Mouse (Mus musculus) hindbrain, embryonic 15.5 days (tissue): Measurements from ENCODE around the gene Cbarp. TPM values are rescaled to one million over a fixed set of nuclear protein-coding genes. Genes with fewer than 3 reads are reported as not detected.

ENCODE experiments used
- ATAC-seq: fragments of 200-750 bp; cut with Nextera tagmentation; 2 replicates; pipeline ENCODE4 v1.8.0; 2017; ENCODE audit warnings: low read depth, moderate number of reproducible peaks, moderate TSS enrichment; ENCODE audit not compliant: low FRiP score
- H3K27ac ChIP-seq: fragments of 300-500 bp; sonication (generic); replicated peaks from 2 replicates; pipeline ENCODE4 v1.5.1; 2015; ENCODE audit warnings: mild to moderate bottlenecking, inconsistent platforms
- H3K27me3 ChIP-seq: fragments of 300-500 bp; sonication (generic); 2 replicates; pipeline ENCODE4 v1.6.1; 2015; ENCODE audit warnings: control low read depth, inconsistent platforms
- H3K36me3 ChIP-seq: fragments of 300-500 bp; sonication (generic); 2 replicates; pipeline ENCODE4 v1.6.1; 2015; ENCODE audit warnings: control low read depth, inconsistent platforms
- H3K4me1 ChIP-seq: fragments of 300-500 bp; sonication (generic); replicated peaks from 2 replicates; pipeline ENCODE4 v1.6.1; 2015; ENCODE audit warnings: control low read depth, inconsistent platforms
- H3K4me2 ChIP-seq: fragments of 300-500 bp; sonication (generic); 2 replicates; pipeline ENCODE4 v1.6.1; 2015; ENCODE audit warnings: moderate library complexity, mild to moderate bottlenecking, inconsistent platforms
- H3K4me3 ChIP-seq: fragments of 300-500 bp; sonication (generic); 2 replicates; pipeline ENCODE4 v1.5.1; 2015; ENCODE audit warnings: mild to moderate bottlenecking, inconsistent platforms
- H3K9ac ChIP-seq: fragments of 300-500 bp; sonication (generic); 2 replicates; pipeline ENCODE4 v1.6.1; 2015; ENCODE audit warnings: inconsistent platforms
- H3K9me3 ChIP-seq: fragments of 300-500 bp; sonication (generic); 2 replicates; pipeline ENCODE4 v1.6.1; 2016; ENCODE audit warnings: control low read depth, inconsistent platforms
- WGBS: fragments of 180-500 bp; shearing (Covaris S2); methylation state at CpG from one replicate; pipeline ENCODE4 v1.1.7; 2015; 5-methylcytosine and 5-hydroxymethylcytosine counted together
- polyA plus RNA-seq: library from polyadenylated mRNA; unstranded; fragments of >200 nt; fragmentation: Nextera tagmentation; extraction: Ambion mirVana; gene quantifications from 2 replicates; pipeline ENCODE4 v1.2.1, GENCODE M21; 2015

Cbarp gene
- polyA plus RNA-seq, 1 experiment from 2014 or later = 71.3 TPM

GRCm38 (mm10) chr10:80145896-80146295 lies 5.3 kb upstream of the Cbarp start:
- Histone ChIP-seq H3K4me1 (peaks cover 47% of the 10 kb centered on the region), H3K4me2 (no peak overlapping the region), H3K9me3 (no peaks in the 10 kb centered on the region), H3K36me3 (peaks cover 16% of the 10 kb centered on the region), H3K27me3 (no peaks in the 10 kb centered on the region), H3K27ac (no peak overlapping the region), H3K4me3 (no peak overlapping the region), H3K9ac (no peak overlapping the region)
- WGBS = 79% methylated on average over 6 of the region's 6 CpGs
- no peak for ATAC-seq

- H3K4me3 ChIP-seq = no peak overlapping the region
- H3K9ac ChIP-seq = no peak overlapping the region
Observed at GRCm38 (mm10) chr10:80144864-80145838, 4.5 kb upstream of the Cbarp start.

GRCm38 (mm10) chr10:80144159-80144558 lies 3.5 kb upstream of the Cbarp start:
- Histone ChIP-seq H3K4me1 (peaks cover 55% of the 10 kb centered on the region), H3K4me2 (no peak overlapping the region)
- no peak for ATAC-seq

More at GRCm38 (mm10) chr10:80144864-80145838, 4.5 kb upstream of the Cbarp start:
- no peaks in the 10 kb centered on the region for H3K27me3 ChIP-seq
- peaks cover 52% of the 10 kb centered on the region for H3K4me1 ChIP-seq
- no peaks in the 10 kb centered on the region for H3K9me3 ChIP-seq
- peaks cover 16% of the 10 kb centered on the region for H3K36me3 ChIP-seq
- no peak overlapping the region for H3K27ac ChIP-seq
- no peak for ATAC-seq
- no peak overlapping the region for H3K4me2 ChIP-seq
- WGBS = 69% methylated on average over 20 of the region's 20 CpGs

GRCm38 (mm10) chr10:80143664-80144063 lies 3.0 kb upstream of the Cbarp start:
- H3K4me3 ChIP-seq = no peak overlapping the region
- no peak overlapping the region for H3K9ac ChIP-seq
- no peaks in the 10 kb centered on the region for H3K9me3 ChIP-seq
- no peaks in the 10 kb centered on the region for H3K27me3 ChIP-seq
- 87% methylated on average over 7 of the region's 7 CpGs for WGBS
- peak overlapping the region; percentile 85; the same call in 1 of the 2 replicates for H3K4me2 ChIP-seq
- H3K36me3 ChIP-seq = peaks cover 16% of the 10 kb centered on the region
- H3K27ac ChIP-seq = no peak overlapping the region
- peaks cover 55% of the 10 kb centered on the region for H3K4me1 ChIP-seq
- ATAC-seq = no peak

More at GRCm38 (mm10) chr10:80144159-80144558, 3.5 kb upstream of the Cbarp start:
- Histone ChIP-seq H3K9me3 (no peaks in the 10 kb centered on the region), H3K27ac (no peak overlapping the region), H3K9ac (no peak overlapping the region), H3K27me3 (no peaks in the 10 kb centered on the region), H3K4me3 (no peak overlapping the region), H3K36me3 (peaks cover 16% of the 10 kb centered on the region)
- WGBS = 96% methylated on average over 12 of the region's 12 CpGs

GRCm38 (mm10) chr10:80142530-80142925 lies 1.9 kb upstream of the Cbarp start:
- Histone ChIP-seq H3K4me3 (peak overlapping the region; percentile 84), H3K9me3 (no peaks in the 10 kb centered on the region), H3K4me1 (peaks cover 59% of the 10 kb centered on the region), H3K4me2 (peak overlapping the region; percentile 85), H3K9ac (peak overlapping the region; percentile 97), H3K27me3 (no peaks in the 10 kb centered on the region), H3K27ac (peak overlapping the region; percentile 92), H3K36me3 (peaks cover 16% of the 10 kb centered on the region)
- WGBS = 0% methylated on average over 15 of the region's 15 CpGs
- no peak for ATAC-seq

- H3K27ac ChIP-seq = peak overlapping the region; percentile 92
Observed at GRCm38 (mm10) chr10:80141786-80142529, 1.3 kb upstream of the Cbarp start.

GRCm38 (mm10) chr10:80141243-80141642 lies 608 bp upstream of the Cbarp start:
- Histone ChIP-seq H3K9me3 (no peaks in the 10 kb centered on the region), H3K27me3 (no peaks in the 10 kb centered on the region), H3K4me2 (peak overlapping the region; percentile 85), H3K36me3 (peaks cover 16% of the 10 kb centered on the region), H3K4me1 (peaks cover 67% of the 10 kb centered on the region), H3K27ac (peak overlapping the region; percentile 92), H3K4me3 (peak overlapping the region; percentile 84), H3K9ac (peak overlapping the region; percentile 41)
- ATAC-seq = peak; percentile 67
- under 1% methylated on average over 29 of the region's 29 CpGs for WGBS

More at GRCm38 (mm10) chr10:80141786-80142529, 1.3 kb upstream of the Cbarp start:
- under 1% methylated on average over 42 of the region's 43 CpGs for WGBS
- Histone ChIP-seq H3K9me3 (no peaks in the 10 kb centered on the region), H3K4me1 (peaks cover 62% of the 10 kb centered on the region), H3K27me3 (no peaks in the 10 kb centered on the region), H3K4me3 (peak overlapping the region; percentile 84), H3K4me2 (peak overlapping the region; percentile 85), H3K9ac (peak overlapping the region; percentile 97), H3K36me3 (peaks cover 16% of the 10 kb centered on the region)
- peak; percentile 85 for ATAC-seq

- Histone ChIP-seq H3K36me3 (peaks cover 22% of the 10 kb centered on the region), H3K4me2 (no peak overlapping the region; the same call in 1 of the 2 replicates), H3K4me1 (peaks cover 63% of the 10 kb centered on the region), H3K9ac (no peak overlapping the region), H3K9me3 (no peaks in the 10 kb centered on the region), H3K4me3 (no peak overlapping the region), H3K27ac (peak overlapping the region; percentile 97; the same call in 1 of the 2 replicates), H3K27me3 (no peaks in the 10 kb centered on the region)
- no peak for ATAC-seq
- 72% methylated on average over 11 of the region's 11 CpGs for WGBS
Observed at GRCm38 (mm10) chr10:80139975-80140665, 515 bp downstream of the Cbarp start.

GRCm38 (mm10) chr10:80139439-80139775 lies 1.2 kb downstream of the Cbarp start:
- Histone ChIP-seq H3K9me3 (no peaks in the 10 kb centered on the region), H3K9ac (peak overlapping the region; percentile 96), H3K4me3 (peak overlapping the region; percentile 77), H3K27me3 (no peaks in the 10 kb centered on the region), H3K4me1 (peaks cover 63% of the 10 kb centered on the region), H3K36me3 (peaks cover 19% of the 10 kb centered on the region), H3K4me2 (peak overlapping the region; percentile 79), H3K27ac (peak overlapping the region; percentile 97)
- WGBS = under 1% methylated on average over 10 of the region's 10 CpGs
- ATAC-seq = no peak

GRCm38 (mm10) chr10:80138553-80139438 lies 1.8 kb downstream of the Cbarp start, which contains the start of gene Atp5d:
Gene Atp5d, plus strand, starts transcription at chr10:80138632.
- Histone ChIP-seq H3K4me3 (peak within 1 kb of the TSS; percentile 77), H3K9ac (peak within 1 kb of the TSS; percentile 96), H3K4me1 (peaks cover 58% of the 10 kb centered on the region), H3K27me3 (no peaks in the 10 kb centered on the region), H3K9me3 (no peaks in the 10 kb centered on the region), H3K4me2 (peak within 1 kb of the TSS; percentile 79), H3K36me3 (peaks cover 17% of the 10 kb centered on the region), H3K27ac (peak within 1 kb of the TSS; percentile 97)
- peak; percentile 13 for ATAC-seq
- 0% methylated on average over 63 of the region's 94 CpGs for WGBS
